Mouse (Mus musculus): ENCODE measurements around the gene Rarres1. TPM values are rescaled to one million over a fixed set of nuclear protein-coding genes. Genes with fewer than 3 reads are reported as not detected.

Gene Rarres1
- polyA plus RNA-seq, 1 experiment from 2014 or later = 2.6 TPM

GRCm38 (mm10) chr3:67463450-67464372 is 51.6 kb downstream of the Rarres1 start, which contains the start of gene Lxn:
TSS of gene Lxn (minus strand) at chr3:67463926.
- H3K9ac ChIP-seq (replicated peaks; ENCODE audit: low read depth) = peak within 1 kb of the TSS; percentile 68
- H3K4me2 ChIP-seq (replicated peaks; ENCODE audit: low read depth, low read length) = peak within 1 kb of the TSS; percentile 86
- no peak for TF ChIP-seq EP300 (IDR thresholded peaks at IDR 0.05)
- TF ChIP-seq CTCF (IDR thresholded peaks at IDR 0.05) = peak; percentile 61
- no peaks in the 10 kb centered on the region for H3K9me3 ChIP-seq (ENCODE audit: low read length)
- ATAC-seq (peak; percentile 95), DNase-seq (ENCODE audit: low spot score) (peak; percentile 83)
- H3K4me3 ChIP-seq (ENCODE audit: low read depth, low read length) = peak within 1 kb of the TSS; percentile 67
- 0 out of 2 replicates have a peak, but pooled peaks cover 8% of the 10 kb centered on the region for H3K36me3 ChIP-seq (ENCODE audit: insufficient read depth, low read length)
- WGBS = under 1% methylated on average over 43 of the region's 43 CpGs
- H3K4me1 ChIP-seq (ENCODE audit: insufficient read depth, low read depth, low read length) = peaks cover 5% of the 10 kb centered on the region; the same call in 1 of the 2 replicates
- H3K27me3 ChIP-seq (replicated peaks; ENCODE audit: insufficient read depth, low read length) = no peaks in the 10 kb centered on the region
- peak within 1 kb of the TSS; percentile 84 for H3K27ac ChIP-seq (ENCODE audit: low read length)

GRCm38 (mm10) chr3:67463001-67463400 is 52.3 kb downstream of the Rarres1 start:
- H3K36me3 ChIP-seq (ENCODE audit: insufficient read depth, low read length) = peaks cover 13% of the 10 kb centered on the region
- H3K4me2 ChIP-seq (replicated peaks; ENCODE audit: low read depth, low read length) = peak overlapping the region; percentile 86
- H3K4me1 ChIP-seq (ENCODE audit: insufficient read depth, low read depth, low read length) = peaks cover 5% of the 10 kb centered on the region; the same call in 1 of the 2 replicates
- DNase-seq (ENCODE audit: low spot score) = peak; percentile 17
- ATAC-seq = 0 out of 2 replicates have a peak, but pooled peaks have one; percentile 25
- 1% methylated on average over 12 of the region's 12 CpGs for WGBS
- H3K9me3 ChIP-seq (ENCODE audit: low read length) = no peaks in the 10 kb centered on the region
- H3K9ac ChIP-seq (replicated peaks; ENCODE audit: low read depth) = peak overlapping the region; percentile 68
- peak overlapping the region; percentile 84 for H3K27ac ChIP-seq (ENCODE audit: low read length)
- TF ChIP-seq CTCF (IDR thresholded peaks at IDR 0.05) = no peak
- no peak for TF ChIP-seq EP300 (IDR thresholded peaks at IDR 0.05)
- H3K4me3 ChIP-seq (ENCODE audit: low read depth, low read length) = peak overlapping the region; percentile 67
- H3K27me3 ChIP-seq (replicated peaks; ENCODE audit: insufficient read depth, low read length) = no peaks in the 10 kb centered on the region

GRCm38 (mm10) chr3:67462578-67462977 is 52.7 kb downstream of the Rarres1 start:
- Histone ChIP-seq H3K27me3 (replicated peaks; ENCODE audit: insufficient read depth, low read length) (no peaks in the 10 kb centered on the region), H3K27ac (ENCODE audit: low read length) (peak overlapping the region; percentile 84; the same call in 1 of the 2 replicates), H3K4me1 (ENCODE audit: insufficient read depth, low read depth, low read length) (peaks cover 5% of the 10 kb centered on the region; the same call in 1 of the 2 replicates), H3K9me3 (ENCODE audit: low read length) (no peaks in the 10 kb centered on the region), H3K4me3 (ENCODE audit: low read depth, low read length) (peak overlapping the region; percentile 67), H3K36me3 (ENCODE audit: insufficient read depth, low read length) (peaks cover 16% of the 10 kb centered on the region), H3K9ac (replicated peaks; ENCODE audit: low read depth) (peak overlapping the region; percentile 68), H3K4me2 (replicated peaks; ENCODE audit: low read depth, low read length) (peak overlapping the region; percentile 86)
- TF ChIP-seq EP300 (IDR thresholded peaks at IDR 0.05) = no peak
- no peak for TF ChIP-seq CTCF (IDR thresholded peaks at IDR 0.05)
- DNase-seq (ENCODE audit: low spot score) (peak; percentile 45), ATAC-seq (peak; percentile 23; the same call in 1 of the 2 replicates)
- WGBS = 23% methylated on average over 10 of the region's 10 CpGs

GRCm38 (mm10) chr3:67462015-67462414 is 53.3 kb downstream of the Rarres1 start:
- Histone ChIP-seq H3K4me1 (ENCODE audit: insufficient read depth, low read depth, low read length) (peaks cover 5% of the 10 kb centered on the region; the same call in 1 of the 2 replicates), H3K9me3 (ENCODE audit: low read length) (no peaks in the 10 kb centered on the region), H3K9ac (replicated peaks; ENCODE audit: low read depth) (no peak overlapping the region), H3K4me2 (replicated peaks; ENCODE audit: low read depth, low read length) (peak overlapping the region; percentile 86), H3K36me3 (ENCODE audit: insufficient read depth, low read length) (peaks cover 18% of the 10 kb centered on the region), H3K27me3 (replicated peaks; ENCODE audit: insufficient read depth, low read length) (no peaks in the 10 kb centered on the region), H3K27ac (ENCODE audit: low read length) (no peak overlapping the region), H3K4me3 (ENCODE audit: low read depth, low read length) (peak overlapping the region; percentile 67; the same call in 1 of the 2 replicates)
- WGBS = 68% methylated on average over 7 of the region's 7 CpGs
- no peak for DNase-seq (ENCODE audit: low spot score)
- TF ChIP-seq CTCF (IDR thresholded peaks at IDR 0.05) (no peak), EP300 (IDR thresholded peaks at IDR 0.05) (no peak)
- no peak for ATAC-seq

- Histone ChIP-seq H3K9me3 (ENCODE audit: low read length) (no peaks in the 10 kb centered on the region), H3K4me1 (ENCODE audit: insufficient read depth, low read depth, low read length) (peaks cover 5% of the 10 kb centered on the region; the same call in 1 of the 2 replicates), H3K27ac (ENCODE audit: low read length) (no peak overlapping the region), H3K9ac (replicated peaks; ENCODE audit: low read depth) (no peak overlapping the region), H3K27me3 (replicated peaks; ENCODE audit: insufficient read depth, low read length) (no peaks in the 10 kb centered on the region), H3K4me3 (ENCODE audit: low read depth, low read length) (no peak overlapping the region), H3K36me3 (ENCODE audit: insufficient read depth, low read length) (peaks cover 28% of the 10 kb centered on the region), H3K4me2 (replicated peaks; ENCODE audit: low read depth, low read length) (no peak overlapping the region)
- DNase-seq (ENCODE audit: low spot score) (no peak), ATAC-seq (no peak)
- 91% methylated on average over 3 of the region's 3 CpGs for WGBS
- TF ChIP-seq CTCF (IDR thresholded peaks at IDR 0.05) (no peak), EP300 (IDR thresholded peaks at IDR 0.05) (no peak)
Measured at GRCm38 (mm10) chr3:67459881-67460280, 55.4 kb downstream of the Rarres1 start.

- Histone ChIP-seq H3K9me3 (ENCODE audit: low read length) (no peaks in the 10 kb centered on the region), H3K27ac (ENCODE audit: low read length) (peak overlapping the region; percentile 26; the same call in 1 of the 2 replicates), H3K27me3 (replicated peaks; ENCODE audit: insufficient read depth, low read length) (no peaks in the 10 kb centered on the region), H3K4me1 (ENCODE audit: insufficient read depth, low read depth, low read length) (no peaks in the 10 kb centered on the region), H3K9ac (replicated peaks; ENCODE audit: low read depth) (no peak overlapping the region), H3K4me3 (ENCODE audit: low read depth, low read length) (no peak overlapping the region), H3K4me2 (replicated peaks; ENCODE audit: low read depth, low read length) (no peak overlapping the region), H3K36me3 (ENCODE audit: insufficient read depth, low read length) (peaks cover 21% of the 10 kb centered on the region; the same call in 1 of the 2 replicates)
- 69% methylated on average over 5 of the region's 5 CpGs for WGBS
- TF ChIP-seq CTCF (IDR thresholded peaks at IDR 0.05) = no peak
- peak; percentile 94 for TF ChIP-seq EP300 (IDR thresholded peaks at IDR 0.05)
- DNase-seq (ENCODE audit: low spot score) (peak; percentile 71), ATAC-seq (peak; percentile 91)
Measured at GRCm38 (mm10) chr3:67450601-67451210, 64.6 kb downstream of the Rarres1 start.
